Mouse (Mus musculus) heart, postnatal 0 days (tissue): ENCODE measurements around the gene 2610301B20Rik.

Source experiments
- CTCF ChIP-seq: IDR thresholded peaks from 2 replicates; pipeline ENCODE4 v1.5.1; 2016; ENCODE audit warnings: antibody characterized with exemption, control low read depth, low read depth
- EP300 ChIP-seq: IDR thresholded peaks from 2 replicates; pipeline ENCODE4 v1.6.1; 2016; ENCODE audit warnings: antibody characterized with exemption, low read depth

- no peak for TF ChIP-seq CTCF
- no peak for TF ChIP-seq EP300
These were observed 23.3 kb upstream of the 2610301B20Rik start for GRCm38 (mm10) chr4:10851013-10851412.
